Mouse (Mus musculus) C2C12 (cell line): ENCODE results near the gene Crnkl1.

Source experiments
- CTCF ChIP-seq: IDR thresholded peaks from one replicate; pipeline ENCODE4 v1.5.1; 2011; ENCODE audit not compliant: control insufficient read depth, insufficient read depth, insufficient read length
- FOSL1 ChIP-seq: IDR thresholded peaks from one replicate; pipeline ENCODE4 v1.8.0; 2011; ENCODE audit warnings: mild to moderate bottlenecking, low read length; ENCODE audit not compliant: poor library complexity, insufficient read depth, severe bottlenecking
- MAX ChIP-seq: IDR thresholded peaks from one replicate; pipeline ENCODE4 v1.6.1; 2011; ENCODE audit warnings: mild to moderate bottlenecking, control low read depth
- USF1 ChIP-seq: IDR thresholded peaks from one replicate; pipeline ENCODE4 v1.6.1; 2011; ENCODE audit warnings: low read depth, mild to moderate bottlenecking, control low read depth, moderate library complexity

GRCm38 (mm10) chr2:145979616-145980015 lies 44.8 kb upstream of the Crnkl1 start:
- TF ChIP-seq USF1 = no peak
- no peak for TF ChIP-seq CTCF
- no peak for TF ChIP-seq MAX
- TF ChIP-seq FOSL1 = no peak
